Mouse (Mus musculus) C2C12 (cell line): ENCODE results near the gene Plxna4. TPM values are rescaled to one million over a fixed set of nuclear protein-coding genes. Genes with fewer than 3 reads are reported as not detected.

Experiments used
- H3K27me3 ChIP-seq: one replicate; pipeline ENCODE4 v1.6.1; 2011; ENCODE audit not compliant: control insufficient read depth, insufficient read depth, insufficient read length
- H3K36me3 ChIP-seq: one replicate; pipeline ENCODE4 v1.6.1; 2011; ENCODE audit not compliant: control insufficient read depth, insufficient read depth
- H3K4me3 ChIP-seq: one replicate; pipeline ENCODE4 v1.5.1; 2011; ENCODE audit warnings: mild to moderate bottlenecking, control low read depth; ENCODE audit not compliant: poor library complexity, insufficient read depth, severe bottlenecking
- H3K79me2 ChIP-seq: one replicate; pipeline ENCODE4 v1.6.1; 2011; ENCODE audit not compliant: control insufficient read depth, insufficient read depth
- H3K79me3 ChIP-seq: one replicate; pipeline ENCODE4 v1.6.1; 2011; ENCODE audit warnings: low read depth, control low read depth
- H3ac ChIP-seq: one replicate; pipeline ENCODE3; 2011; ENCODE audit warnings: low read depth; ENCODE audit not compliant: control insufficient read depth, insufficient read length
- CEBPB ChIP-seq: IDR thresholded peaks from one replicate; pipeline ENCODE4 v1.6.1; 2011; ENCODE audit warnings: low read depth, mild to moderate bottlenecking, control low read depth, moderate library complexity
- CTCF ChIP-seq: IDR thresholded peaks from one replicate; pipeline ENCODE4 v1.5.1; 2011; ENCODE audit not compliant: control insufficient read depth, insufficient read depth, insufficient read length
- FOSL1 ChIP-seq: IDR thresholded peaks from one replicate; pipeline ENCODE4 v1.8.0; 2011; ENCODE audit warnings: mild to moderate bottlenecking, low read length; ENCODE audit not compliant: poor library complexity, insufficient read depth, severe bottlenecking
- MAX ChIP-seq: IDR thresholded peaks from one replicate; pipeline ENCODE4 v1.6.1; 2011; ENCODE audit warnings: mild to moderate bottlenecking, control low read depth
- MYOD1 ChIP-seq: IDR thresholded peaks from one replicate; pipeline ENCODE4 v1.6.1; 2011; ENCODE audit warnings: low read depth; ENCODE audit not compliant: control insufficient read depth, insufficient read length
- MYOG ChIP-seq: IDR thresholded peaks from one replicate; pipeline ENCODE4 v1.6.1; 2011; ENCODE audit not compliant: control insufficient read depth, insufficient read length; ENCODE audit errors: extremely low read depth
- USF1 ChIP-seq: IDR thresholded peaks from one replicate; pipeline ENCODE4 v1.6.1; 2011; ENCODE audit warnings: low read depth, mild to moderate bottlenecking, control low read depth, moderate library complexity
- polyA plus RNA-seq: library from polyadenylated mRNA; unstranded; fragments of >200 nt; fragmentation: generic; extraction: Trizol; gene quantifications from one replicate; pipeline ENCODE4 v1.2.1, GENCODE M21; 2012; ENCODE audit warnings: missing spikeins

Gene Plxna4
- polyA plus RNA-seq, 1 experiment = 0.19 TPM

GRCm38 (mm10) chr6:32338416-32338943 is 249.5 kb downstream of the Plxna4 start:
- no peaks in the 10 kb centered on the region for H3K79me3 ChIP-seq
- no peak overlapping the region for H3K4me3 ChIP-seq
- H3K27me3 ChIP-seq = no peaks in the 10 kb centered on the region
- H3K79me2 ChIP-seq = no peaks in the 10 kb centered on the region
- H3K36me3 ChIP-seq = no peaks in the 10 kb centered on the region
- no peak overlapping the region for H3ac ChIP-seq
- TF ChIP-seq USF1 (no peak), CEBPB (no peak), FOSL1 (no peak), MYOG (no peak), MAX (no peak), CTCF (no peak), MYOD1 (no peak)

GRCm38 (mm10) chr6:32331281-32331680 is 256.7 kb downstream of the Plxna4 start:
- Histone ChIP-seq H3K36me3 (no peaks in the 10 kb centered on the region), H3K4me3 (no peak overlapping the region), H3K27me3 (no peaks in the 10 kb centered on the region), H3K79me3 (no peaks in the 10 kb centered on the region), H3K79me2 (no peaks in the 10 kb centered on the region), H3ac (no peak overlapping the region)
- TF ChIP-seq FOSL1 = no peak
- no peak for TF ChIP-seq MAX
- TF ChIP-seq CTCF = no peak
- TF ChIP-seq CEBPB = no peak
- no peak for TF ChIP-seq MYOD1

- peaks cover 5% of the 10 kb centered on the region for H3K27me3 ChIP-seq
- H3K4me3 ChIP-seq = no peak overlapping the region
- no peak overlapping the region for H3ac ChIP-seq
- H3K79me3 ChIP-seq = no peaks in the 10 kb centered on the region
- no peaks in the 10 kb centered on the region for H3K36me3 ChIP-seq
- H3K79me2 ChIP-seq = no peaks in the 10 kb centered on the region
- TF ChIP-seq MAX (no peak), USF1 (no peak), CTCF (no peak), MYOG (no peak), FOSL1 (no peak), MYOD1 (no peak), CEBPB (no peak)
These were observed 257.8 kb downstream of the Plxna4 start for GRCm38 (mm10) chr6:32330034-32330795.

- TF ChIP-seq MYOD1 (no peak), CTCF (peak; percentile 84)
- peaks cover 5% of the 10 kb centered on the region for H3K27me3 ChIP-seq
- no peaks in the 10 kb centered on the region for H3K79me2 ChIP-seq
- no peak overlapping the region for H3K4me3 ChIP-seq
- no peak overlapping the region for H3ac ChIP-seq
- no peaks in the 10 kb centered on the region for H3K79me3 ChIP-seq
- H3K36me3 ChIP-seq = no peaks in the 10 kb centered on the region
These were observed 260.0 kb downstream of the Plxna4 start for GRCm38 (mm10) chr6:32328028-32328427.

GRCm38 (mm10) chr6:32327173-32327572 is 260.8 kb downstream of the Plxna4 start:
- no peaks in the 10 kb centered on the region for H3K79me3 ChIP-seq
- no peak overlapping the region for H3ac ChIP-seq
- peaks cover 5% of the 10 kb centered on the region for H3K27me3 ChIP-seq
- H3K79me2 ChIP-seq = no peaks in the 10 kb centered on the region
- no peaks in the 10 kb centered on the region for H3K36me3 ChIP-seq
- no peak overlapping the region for H3K4me3 ChIP-seq
- TF ChIP-seq MYOD1 (no peak), CEBPB (no peak), MAX (no peak), FOSL1 (no peak), USF1 (no peak), MYOG (no peak), CTCF (no peak)

GRCm38 (mm10) chr6:32326406-32326805 is 261.6 kb downstream of the Plxna4 start:
- H3K4me3 ChIP-seq = no peak overlapping the region
- H3K79me3 ChIP-seq = no peaks in the 10 kb centered on the region
- H3K36me3 ChIP-seq = no peaks in the 10 kb centered on the region
- TF ChIP-seq CEBPB (no peak), USF1 (no peak), MYOG (no peak), CTCF (no peak), MAX (no peak), MYOD1 (no peak), FOSL1 (no peak)
- H3K27me3 ChIP-seq = peaks cover 5% of the 10 kb centered on the region
- H3ac ChIP-seq = no peak overlapping the region
- H3K79me2 ChIP-seq = no peaks in the 10 kb centered on the region
